Mouse (Mus musculus) forebrain, postnatal 0 days (tissue): ENCODE results near the gene Hydin. TPM values are rescaled to one million over a fixed set of nuclear protein-coding genes. Genes with fewer than 3 reads are reported as not detected.
"Not testable (repeated sequence)": the region's sequence is repeated elsewhere in the genome, so short reads cannot be mapped to it uniquely, and the experiment has no call there.

Experiments used
- ATAC-seq: fragments of 200-750 bp; cut with Nextera tagmentation; 2 replicates; pipeline ENCODE4 v1.8.0; 2017; ENCODE audit warnings: mild to moderate bottlenecking, moderate library complexity
- DNase-seq: peaks from one replicate; pipeline ENCODE4 v3.0.0-alpha.2; 2015
- H3K27ac ChIP-seq: fragments of 300-500 bp; sonication (generic); 2 replicates; pipeline ENCODE4 v1.5.1; 2014; ENCODE audit warnings: low read depth, mild to moderate bottlenecking, antibody characterized with exemption, low read length, moderate library complexity, mixed read lengths
- H3K27me3 ChIP-seq: fragments of 300-500 bp; sonication (generic); 2 replicates; pipeline ENCODE4 v1.6.1; 2014; ENCODE audit warnings: mild to moderate bottlenecking, low read length, mixed read lengths; ENCODE audit not compliant: insufficient read depth
- H3K36me3 ChIP-seq: fragments of 300-500 bp; sonication (generic); 2 replicates; pipeline ENCODE4 v1.6.1; 2014; ENCODE audit warnings: mild to moderate bottlenecking, moderate library complexity; ENCODE audit not compliant: insufficient read depth
- H3K4me1 ChIP-seq: fragments of 300-500 bp; sonication (generic); 2 replicates; pipeline ENCODE4 v1.6.1; 2014; ENCODE audit warnings: antibody characterized with exemption; ENCODE audit not compliant: insufficient read depth
- H3K4me2 ChIP-seq: fragments of 300-500 bp; sonication (generic); 2 replicates; pipeline ENCODE4 v1.6.1; 2014; ENCODE audit warnings: low read depth, mild to moderate bottlenecking, moderate library complexity
- H3K4me3 ChIP-seq: fragments of 300-500 bp; sonication (generic); 2 replicates; pipeline ENCODE4 v1.5.1; 2014; ENCODE audit warnings: low read depth, low read length, mixed read lengths
- H3K9ac ChIP-seq: fragments of 300-500 bp; sonication (generic); 2 replicates; pipeline ENCODE4 v1.6.1; 2014; ENCODE audit warnings: mild to moderate bottlenecking
- H3K9me3 ChIP-seq: fragments of 300-500 bp; sonication (generic); 2 replicates; pipeline ENCODE4 v1.6.1; 2016; ENCODE audit warnings: low read length
- CTCF ChIP-seq: sonication (generic); IDR thresholded peaks from 2 replicates; pipeline ENCODE4 v1.5.1; 2016; ENCODE audit warnings: antibody characterized with exemption, control low read depth, low read depth
- WGBS: fragments of 180-500 bp; shearing (Covaris S2); extraction: QIAGEN DNeasy Blood & Tissue Kit; methylation state at CpG from one replicate; pipeline ENCODE4 v1.1.7; 2014; 5-methylcytosine and 5-hydroxymethylcytosine counted together
- polyA plus RNA-seq: library from polyadenylated mRNA; unstranded; fragments of >200 nt; fragmentation: Nextera tagmentation; extraction: Ambion mirVana; gene quantifications from 2 replicates; pipeline ENCODE4 v1.2.1, GENCODE M21; 2015
- total RNA-seq: library from RNA; depleted of rRNA; stranded (reverse); fragments of >200 nt; gene quantifications from 2 replicates; pipeline ENCODE4 v1.2.3, GENCODE M21; 2014

Hydin gene
- total and polyA plus RNA-seq, 2 experiments from 2014 or later, result 0.63 to 1.0 TPM

DNA sequence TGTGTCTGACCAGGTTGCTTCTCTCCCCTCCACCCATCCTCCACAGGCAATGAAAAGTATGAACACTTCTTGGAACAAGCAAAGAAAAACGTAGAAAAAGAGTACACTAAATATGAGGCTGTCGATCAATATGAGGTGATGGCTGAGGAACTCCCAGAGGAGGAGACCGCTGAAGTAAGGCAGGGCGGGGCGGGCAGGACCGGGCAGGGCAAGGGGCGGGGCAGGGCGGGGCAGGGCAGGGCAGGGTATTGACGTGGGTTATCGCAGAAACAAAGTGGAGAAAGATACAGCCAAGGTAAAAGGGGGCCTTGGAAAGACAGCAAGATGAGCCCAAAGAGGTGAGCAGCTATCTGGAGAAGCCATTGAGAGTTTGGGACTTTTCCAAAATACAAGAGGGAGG lies 236.1 kb downstream of the Hydin start:
- ATAC-seq, result no peak
- H3K36me3 ChIP-seq, result no peaks in the 10 kb centered on the region
- 15% methylated on average over 10 of the region's 10 CpGs for WGBS

DNA sequence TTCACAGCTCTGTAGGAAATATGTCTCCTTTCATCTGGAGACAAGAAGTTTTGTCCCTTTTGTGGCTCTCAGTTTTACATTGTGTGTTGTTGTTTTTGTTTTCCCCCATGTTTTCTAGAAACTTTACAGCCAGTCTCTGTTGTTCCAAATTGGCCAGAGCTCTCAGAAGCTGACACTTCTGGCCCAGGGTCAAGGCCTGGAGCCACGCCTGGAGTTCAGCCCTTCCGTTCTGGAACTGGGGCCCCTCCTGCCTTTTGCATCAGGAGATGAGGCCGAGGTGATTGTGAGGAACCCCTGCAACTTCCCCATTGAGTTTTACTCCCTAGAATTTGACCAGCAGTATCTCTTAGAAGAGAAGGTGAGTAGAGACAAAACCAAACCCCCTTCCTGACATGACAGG lies 242.0 kb downstream of the Hydin start:
- H3K4me2 ChIP-seq, result no peak overlapping the region
- no peaks in the 10 kb centered on the region for H3K36me3 ChIP-seq
- no peak overlapping the region for H3K9ac ChIP-seq
- no peaks in the 10 kb centered on the region for H3K27me3 ChIP-seq
- ATAC-seq (no peak), DNase-seq (no peak)
- no peak overlapping the region for H3K4me3 ChIP-seq
- no peaks in the 10 kb centered on the region for H3K4me1 ChIP-seq
- WGBS, result 47% methylated on average over 3 of the region's 3 CpGs
- H3K9me3 ChIP-seq, result no peaks in the 10 kb centered on the region
- no peak for TF ChIP-seq CTCF
- no peak overlapping the region for H3K27ac ChIP-seq

More for the DNA sequence above, 236.1 kb downstream of the Hydin start:
- no peaks in the 10 kb centered on the region for H3K4me1 ChIP-seq
- no peak overlapping the region for H3K27ac ChIP-seq
- H3K27me3 ChIP-seq, result no peaks in the 10 kb centered on the region
- no peak for DNase-seq
- H3K4me3 ChIP-seq, result no peak overlapping the region
- TF ChIP-seq CTCF, result no peak
- H3K9me3 ChIP-seq, result no peaks in the 10 kb centered on the region
- H3K9ac ChIP-seq, result no peak overlapping the region
- no peak overlapping the region for H3K4me2 ChIP-seq

DNA sequence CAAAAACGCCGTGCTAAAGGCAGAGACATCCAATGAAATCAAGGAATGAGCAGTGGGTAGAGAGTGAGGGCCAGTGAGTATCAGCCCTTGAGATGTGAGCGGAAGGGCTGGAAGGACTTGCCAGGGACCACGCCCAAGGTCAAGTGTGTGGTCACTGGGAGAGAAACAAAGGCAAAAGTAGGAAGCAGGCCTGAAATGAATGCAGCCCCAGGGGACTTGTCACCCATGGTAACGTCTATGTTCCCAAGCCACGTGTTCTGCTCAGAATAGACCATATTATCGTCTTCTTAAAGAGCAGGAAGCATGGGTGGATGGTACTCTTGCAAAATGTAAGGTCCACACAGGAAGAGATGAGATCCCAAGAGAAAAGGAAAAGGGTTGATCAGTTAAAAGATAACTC lies 253.0 kb downstream of the Hydin start:
- ATAC-seq, result no peak

DNA sequence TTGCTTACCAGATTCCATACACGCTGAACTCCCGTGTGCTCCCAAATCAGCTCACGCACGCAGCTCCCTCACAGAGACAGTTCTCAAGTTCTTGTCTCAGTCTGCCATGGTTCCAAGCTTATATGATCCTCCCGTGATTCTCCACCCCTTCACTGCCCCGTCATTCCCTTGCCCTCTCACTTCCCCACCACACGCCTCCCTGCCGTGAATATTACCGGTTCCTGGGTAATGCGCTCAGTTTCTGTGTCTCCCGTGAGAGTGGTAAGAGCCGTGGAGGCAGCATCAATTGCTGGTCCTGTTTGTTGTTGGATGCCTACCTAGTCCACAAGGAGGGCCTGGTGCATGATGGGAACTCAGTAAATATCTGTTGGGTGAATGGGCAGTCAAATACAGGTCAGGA lies 255.1 kb downstream of the Hydin start:
- H3K4me1 ChIP-seq, result no peaks in the 10 kb centered on the region
- no peak overlapping the region for H3K4me3 ChIP-seq
- no peaks in the 10 kb centered on the region for H3K9me3 ChIP-seq
- WGBS, result 94% methylated on average over 12 of the region's 12 CpGs
- no peak overlapping the region for H3K4me2 ChIP-seq
- no peak for TF ChIP-seq CTCF
- H3K9ac ChIP-seq, result no peak overlapping the region
- no peaks in the 10 kb centered on the region for H3K27me3 ChIP-seq
- no peaks in the 10 kb centered on the region for H3K36me3 ChIP-seq
- DNase-seq (no peak), ATAC-seq (no peak)
- H3K27ac ChIP-seq, result no peak overlapping the region

More for the DNA sequence above, 253.0 kb downstream of the Hydin start:
- H3K36me3 ChIP-seq, result no peaks in the 10 kb centered on the region
- no peak overlapping the region for H3K4me2 ChIP-seq
- DNase-seq, result no peak
- WGBS, result 84% methylated on average over 7 of the region's 7 CpGs
- no peaks in the 10 kb centered on the region for H3K27me3 ChIP-seq
- no peaks in the 10 kb centered on the region for H3K9me3 ChIP-seq
- H3K4me3 ChIP-seq, result no peak overlapping the region
- H3K27ac ChIP-seq, result no peak overlapping the region
- H3K4me1 ChIP-seq, result no peaks in the 10 kb centered on the region
- TF ChIP-seq CTCF, result no peak
- H3K9ac ChIP-seq, result no peak overlapping the region

DNA sequence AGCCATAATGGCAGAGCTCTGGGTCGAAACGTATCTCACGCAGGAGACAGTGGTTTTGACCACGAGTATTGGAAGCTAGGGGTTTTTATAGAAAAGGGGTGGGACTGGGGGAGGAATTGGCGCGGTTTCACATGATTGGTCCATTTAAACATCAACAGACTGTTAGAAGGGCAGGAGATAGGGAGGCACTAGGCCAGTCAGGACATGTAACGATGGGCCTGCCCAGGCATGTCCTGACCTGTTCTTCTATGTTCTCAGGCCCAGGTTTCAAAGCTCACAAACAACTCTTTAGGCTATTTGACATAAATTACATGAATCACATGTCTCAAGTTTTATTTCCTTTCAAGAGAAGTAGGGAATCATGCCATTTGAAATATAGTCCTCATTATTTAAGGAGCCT lies 255.7 kb downstream of the Hydin start:
- H3K36me3 ChIP-seq, H3K9me3 ChIP-seq, H3K4me3 ChIP-seq, H3K27ac ChIP-seq, DNase-seq, H3K4me2 ChIP-seq, H3K9ac ChIP-seq, H3K4me1 ChIP-seq, ATAC-seq, H3K27me3 ChIP-seq: not testable (repeated sequence)
- 90% methylated on average over 7 of the region's 7 CpGs for WGBS

DNA sequence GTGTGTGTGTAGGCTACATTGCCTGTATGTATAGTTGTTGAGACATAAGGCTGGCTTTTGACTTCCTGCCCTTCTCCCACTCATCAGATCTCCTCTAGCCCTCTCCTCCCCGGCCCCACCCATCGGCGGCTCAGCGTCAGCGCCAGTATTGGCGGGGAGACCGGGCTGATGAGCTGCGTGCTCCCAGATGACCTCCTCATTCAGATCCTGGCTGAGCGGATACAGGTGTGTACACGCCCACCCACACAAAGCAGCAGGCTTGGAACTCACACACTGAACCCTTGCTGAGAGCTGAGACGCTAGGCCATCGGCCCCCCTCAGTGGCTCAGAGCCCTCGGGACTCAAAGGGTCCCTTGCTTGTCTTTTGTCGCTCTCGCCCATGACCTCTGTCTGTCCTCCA lies 256.2 kb downstream of the Hydin start:
- ATAC-seq, result no peak
- 76% methylated on average over 15 of the region's 15 CpGs for WGBS
- no peaks in the 10 kb centered on the region for H3K9me3 ChIP-seq
- H3K27ac ChIP-seq, result no peak overlapping the region
- no peak for TF ChIP-seq CTCF
- no peak for DNase-seq
- no peaks in the 10 kb centered on the region for H3K27me3 ChIP-seq
- H3K36me3 ChIP-seq, result no peaks in the 10 kb centered on the region
- no peak overlapping the region for H3K4me3 ChIP-seq
- no peak overlapping the region for H3K9ac ChIP-seq
- H3K4me2 ChIP-seq, result no peak overlapping the region
- H3K4me1 ChIP-seq, result no peaks in the 10 kb centered on the region

DNA sequence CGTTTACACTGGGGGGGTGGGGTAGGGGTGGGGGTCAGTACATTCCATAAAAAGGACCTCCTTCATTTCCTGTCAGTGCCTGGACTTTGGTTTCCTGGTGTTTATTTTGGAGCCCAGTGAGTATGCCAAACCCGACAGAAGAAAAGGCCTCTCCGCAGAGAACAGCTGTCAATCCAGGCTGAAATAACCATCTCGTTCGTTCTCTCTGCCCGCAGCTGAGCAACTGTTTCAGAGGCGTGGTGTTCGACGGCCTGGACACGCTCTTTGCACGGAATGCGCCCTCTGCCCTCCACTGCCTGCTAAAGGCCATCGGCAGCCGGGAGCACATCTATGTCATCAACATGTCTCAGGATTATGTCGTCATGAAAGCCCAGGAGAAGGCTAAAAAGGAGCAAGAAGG lies 258.5 kb downstream of the Hydin start:
- Histone ChIP-seq H3K9ac (no peak overlapping the region), H3K4me3 (no peak overlapping the region), H3K4me1 (peaks cover 3% of the 10 kb centered on the region; the same call in 1 of the 2 replicates), H3K36me3 (no peaks in the 10 kb centered on the region), H3K27ac (no peak overlapping the region), H3K4me2 (no peak overlapping the region), H3K27me3 (no peaks in the 10 kb centered on the region), H3K9me3 (no peaks in the 10 kb centered on the region)
- 73% methylated on average over 15 of the region's 15 CpGs for WGBS
- DNase-seq (no peak), ATAC-seq (no peak)
- TF ChIP-seq CTCF, result no peak
